Mouse (Mus musculus) cerebral cortex, adult 2 months (tissue): ENCODE results near the gene Gm4756.

Experiments
- WGBS: fragments of 180-500 bp; shearing (Covaris S2); methylation state at CpG from one replicate; pipeline ENCODE4 v1.1.7; 2018; 5-methylcytosine and 5-hydroxymethylcytosine counted together

Gm4756 gene

DNA sequence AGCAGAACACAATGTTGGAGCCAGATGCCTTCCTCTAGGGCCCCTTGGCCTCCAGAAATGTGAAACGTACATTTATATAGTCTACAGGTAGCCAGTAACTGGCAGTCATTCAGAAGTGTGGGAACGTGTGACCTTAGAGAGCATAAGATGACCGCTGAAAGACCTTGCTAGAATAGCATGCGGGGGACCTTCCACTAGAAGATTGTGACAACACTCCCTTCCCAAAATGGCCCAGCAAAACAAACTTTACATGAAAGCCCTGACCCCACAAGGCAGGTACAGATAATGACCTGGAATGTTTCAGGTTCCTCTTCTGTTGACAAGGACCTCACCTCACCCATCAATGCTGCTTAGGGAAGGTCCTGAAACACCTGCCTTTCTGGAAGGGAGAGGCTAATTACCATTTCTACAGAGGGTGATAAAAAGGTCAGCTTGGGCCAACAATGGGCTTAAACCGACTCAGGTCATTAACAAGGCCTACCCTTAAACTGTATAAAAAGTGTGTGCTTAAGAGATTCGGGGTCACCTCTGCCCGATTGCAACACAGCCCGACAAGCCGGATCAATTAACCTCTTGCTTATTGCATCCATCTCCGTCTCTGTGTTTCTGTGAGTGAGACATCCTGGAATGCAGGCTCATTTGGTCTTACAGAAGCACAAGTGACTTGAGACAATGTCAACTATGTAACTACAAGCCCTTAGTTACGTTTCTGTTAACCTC, at the start of gene Gm4756:
Gm4756 (minus strand) TSS at position 51 of the 720 bp plus-strand sequence.
- WGBS = 90% methylated on average over 11 of the region's 11 CpGs

DNA sequence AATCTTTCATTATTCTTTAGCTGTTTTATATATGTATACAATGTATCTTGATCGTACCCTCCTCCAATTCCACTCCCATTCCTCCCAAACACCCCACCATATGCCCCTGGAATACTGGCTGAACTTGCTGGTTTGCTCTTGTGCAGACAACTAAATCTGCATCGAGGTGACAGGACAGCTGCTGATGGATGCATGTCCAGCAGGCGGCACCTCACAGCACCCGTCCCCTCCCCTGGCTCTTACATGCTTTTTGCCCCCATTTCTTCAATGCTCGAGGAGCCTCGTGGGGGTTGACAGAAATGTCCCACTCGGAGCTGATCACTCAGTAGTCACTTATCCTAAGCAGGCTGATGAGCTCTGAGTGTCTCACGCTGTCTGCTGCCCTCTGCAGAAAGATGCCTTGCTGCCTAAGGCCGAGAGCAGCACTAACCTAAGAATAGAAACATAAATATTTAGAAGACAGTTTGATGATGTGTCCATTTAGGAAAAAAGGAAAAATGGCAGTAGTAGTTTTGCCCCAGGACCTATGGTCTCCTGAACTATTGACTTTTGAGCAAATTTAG, 45.5 kb upstream of the Gm4756 start:
- WGBS = 44% methylated on average over 9 of the region's 9 CpGs

DNA sequence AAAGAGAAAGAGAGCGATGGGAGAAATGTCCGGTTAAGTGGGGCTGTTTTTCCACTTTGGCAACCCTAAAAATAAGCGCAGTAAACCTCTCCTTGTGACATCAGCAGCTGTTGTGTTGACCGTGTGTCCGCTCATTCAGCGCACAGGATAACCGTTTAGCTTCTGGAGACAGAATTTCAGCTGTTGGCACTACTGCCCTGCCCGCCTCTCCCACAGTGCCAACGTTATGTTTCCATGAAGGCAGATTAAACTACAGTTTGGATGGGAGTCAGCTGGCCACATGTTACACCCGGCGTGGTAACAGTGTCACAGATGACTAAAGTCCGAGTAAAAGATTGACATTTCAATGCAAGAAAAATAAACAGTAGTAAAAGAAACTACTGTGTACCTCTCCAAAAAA, 45.0 kb upstream of the Gm4756 start:
- 45% methylated on average over 12 of the region's 12 CpGs for WGBS

DNA sequence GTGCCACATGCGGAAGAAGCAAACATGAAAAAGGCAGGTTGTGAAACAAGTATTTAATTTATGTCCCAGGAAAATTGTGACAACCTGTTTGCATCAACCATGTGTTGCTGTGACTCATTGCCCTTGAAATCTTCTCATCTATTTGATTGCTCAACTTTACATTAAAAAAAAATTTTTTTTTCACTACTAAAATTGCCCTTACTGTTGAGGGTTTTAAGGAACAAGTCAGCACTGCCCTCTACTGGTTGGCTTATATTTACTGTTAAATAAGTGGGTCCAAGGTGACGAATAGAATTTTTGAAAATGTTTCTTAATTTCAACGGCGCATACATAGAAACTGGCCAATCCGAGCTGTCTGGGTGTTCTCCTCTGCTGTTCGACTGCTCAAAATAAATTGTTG, 44.4 kb upstream of the Gm4756 start:
- WGBS = 29% methylated on average over 6 of the region's 6 CpGs

DNA sequence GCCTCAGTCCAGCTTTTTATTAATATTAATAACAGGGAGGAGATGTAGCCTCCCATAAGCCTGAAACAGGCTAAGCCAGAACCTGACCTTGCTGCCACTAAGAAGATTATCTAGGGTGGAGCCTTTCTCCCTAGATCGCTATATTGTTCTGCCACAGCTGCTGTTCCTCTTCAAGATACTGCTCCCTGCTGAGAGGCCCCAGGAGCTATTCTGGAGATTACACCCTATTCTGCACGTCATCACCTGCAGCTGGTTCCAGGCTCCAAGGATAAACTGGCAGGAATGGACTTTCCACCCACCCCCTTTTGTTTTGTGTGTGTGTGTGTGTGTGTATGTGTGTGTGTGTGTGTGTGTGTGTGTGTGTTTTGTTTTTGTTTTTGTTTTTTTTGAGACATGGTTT, 38.8 kb upstream of the Gm4756 start:
- WGBS = 53% methylated on average over 2 of the region's 2 CpGs

DNA sequence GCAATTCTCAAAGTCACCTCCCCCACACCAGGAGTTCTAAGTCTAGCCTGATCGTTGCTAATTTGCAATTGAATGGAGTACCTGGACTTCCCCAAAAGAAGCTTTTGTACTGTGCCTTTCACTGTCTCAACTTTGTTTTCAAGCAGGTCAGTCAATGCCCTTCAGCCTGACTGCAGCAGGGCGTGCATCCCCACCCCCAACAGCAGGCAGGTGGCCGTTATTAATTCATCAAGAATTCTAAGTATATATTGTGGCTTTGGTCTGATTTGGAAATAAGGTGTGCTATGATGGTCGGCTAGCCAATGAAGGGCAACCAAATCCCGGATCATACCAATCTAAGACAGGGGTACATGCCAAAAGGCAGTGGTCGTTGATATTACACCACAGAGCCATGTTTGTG, 38.3 kb upstream of the Gm4756 start:
- 22% methylated on average over 6 of the region's 6 CpGs for WGBS

DNA sequence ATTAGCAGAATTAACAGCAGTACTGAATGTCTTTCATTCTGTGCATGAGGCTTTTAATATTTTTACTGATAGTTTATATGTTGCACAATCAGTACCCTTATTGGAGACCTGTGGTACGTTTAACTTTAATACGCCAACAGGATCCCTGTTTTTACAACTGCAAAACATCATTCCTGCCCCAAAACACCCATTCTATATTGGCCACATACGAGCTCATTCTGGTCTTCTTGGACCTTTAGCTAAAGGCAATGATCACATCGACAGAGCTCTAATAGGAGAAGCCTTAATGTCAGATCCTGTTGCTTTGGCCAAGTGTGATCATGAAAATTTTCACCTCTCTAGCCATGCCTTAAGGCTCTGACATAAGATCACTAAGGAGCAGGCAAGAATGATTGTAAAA, 37.1 kb upstream of the Gm4756 start:
- 82% methylated on average over 4 of the region's 4 CpGs for WGBS

DNA sequence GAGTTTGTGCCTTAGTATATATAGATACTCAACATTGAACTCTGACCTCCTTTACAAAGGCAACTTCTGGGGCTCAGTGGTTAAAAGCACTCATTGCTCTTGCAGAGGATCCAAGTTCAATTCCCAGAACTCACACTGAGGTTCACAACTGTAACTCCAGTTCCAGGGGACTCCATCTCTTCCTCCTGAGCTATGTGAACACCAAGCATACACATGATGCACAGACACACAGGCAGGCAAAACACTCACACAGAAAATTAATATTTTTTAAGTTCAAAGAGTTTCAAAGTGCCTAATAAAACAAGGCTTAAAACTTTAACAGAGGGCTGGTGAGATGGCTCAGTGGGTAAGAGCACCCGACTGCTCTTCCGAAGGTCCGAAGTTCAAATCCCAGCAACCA, 34.2 kb upstream of the Gm4756 start:
- 100% methylated on average over 3 of the region's 3 CpGs for WGBS

DNA sequence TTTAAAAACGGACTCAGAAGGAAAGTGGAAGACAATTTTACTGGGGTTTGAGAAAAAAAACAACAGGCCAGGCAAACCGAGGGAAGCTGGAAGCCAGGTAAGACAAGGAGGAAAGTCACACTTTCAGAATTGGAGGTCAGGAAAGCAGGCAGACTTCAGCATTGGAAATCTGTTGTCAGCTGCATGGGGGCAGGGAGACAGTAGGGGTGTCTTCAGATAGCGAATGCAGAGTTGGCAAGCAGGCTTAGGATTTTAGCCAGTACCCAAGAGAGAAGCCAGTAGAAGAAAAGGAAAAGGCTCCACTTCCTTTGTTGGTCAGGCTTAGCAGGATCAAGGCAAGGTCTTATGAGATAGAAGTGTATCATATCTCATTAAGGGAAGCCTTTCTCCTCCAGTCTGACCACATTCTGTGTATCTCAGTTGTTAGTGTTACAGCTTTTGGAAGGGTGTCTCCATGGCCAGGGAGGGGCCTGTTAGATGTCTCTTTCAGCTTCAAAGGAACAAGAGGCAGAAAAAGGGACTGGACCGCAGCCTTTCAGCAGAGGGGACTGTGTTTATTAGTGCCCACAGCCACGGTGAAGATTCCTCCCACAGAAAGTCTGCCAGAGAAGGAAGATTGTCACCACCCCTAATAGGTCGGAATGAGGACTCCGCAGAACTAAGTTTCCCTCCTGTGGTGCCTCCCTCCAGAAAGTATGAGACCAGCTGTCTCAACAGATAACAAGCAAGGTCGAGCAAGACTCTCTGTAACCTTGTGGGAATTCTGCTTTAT, 33.2 kb upstream of the Gm4756 start:
- WGBS = 69% methylated on average over 8 of the region's 8 CpGs

DNA sequence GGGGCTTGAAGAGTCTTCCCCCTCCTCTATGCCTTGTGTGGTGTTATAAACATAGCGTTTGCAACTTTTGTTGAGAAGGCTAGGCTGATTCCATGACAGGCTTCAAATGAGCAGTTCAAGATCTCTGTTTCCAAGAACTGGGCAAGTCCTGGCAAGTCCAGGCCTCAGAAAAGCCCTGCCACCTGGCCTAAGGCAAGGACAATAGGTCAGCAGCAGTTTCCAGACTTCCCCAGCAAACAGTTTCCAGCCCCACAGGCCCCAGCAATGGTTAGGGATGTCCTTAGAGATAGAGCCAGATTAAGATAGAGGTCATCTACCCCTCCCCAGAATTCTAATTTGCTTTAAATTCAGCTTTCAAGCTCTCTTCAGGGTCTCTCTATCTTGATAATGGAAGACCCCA, 32.5 kb upstream of the Gm4756 start:
- 100% methylated on average over 1 of the region's 1 CpGs for WGBS

DNA sequence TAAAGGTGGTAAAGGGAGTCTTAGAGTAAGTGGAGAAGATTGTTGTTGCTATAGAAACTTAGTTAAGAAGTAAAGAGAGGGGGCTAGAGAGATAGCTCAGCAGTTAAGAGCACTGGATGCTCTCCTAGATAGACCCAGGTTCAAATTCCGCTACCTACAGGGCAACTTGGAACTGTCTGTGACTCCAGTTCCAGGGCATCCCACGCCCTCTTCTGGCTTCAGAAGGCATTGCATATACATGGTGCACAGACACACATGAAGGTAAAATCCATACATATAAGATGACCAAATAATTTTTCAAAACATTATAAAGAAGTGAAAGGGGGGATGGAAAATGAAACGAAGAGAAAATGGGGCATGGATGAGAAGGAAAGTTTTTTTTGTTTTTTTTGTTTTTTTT, 30.2 kb upstream of the Gm4756 start:
- 74% methylated on average over 3 of the region's 3 CpGs for WGBS

DNA sequence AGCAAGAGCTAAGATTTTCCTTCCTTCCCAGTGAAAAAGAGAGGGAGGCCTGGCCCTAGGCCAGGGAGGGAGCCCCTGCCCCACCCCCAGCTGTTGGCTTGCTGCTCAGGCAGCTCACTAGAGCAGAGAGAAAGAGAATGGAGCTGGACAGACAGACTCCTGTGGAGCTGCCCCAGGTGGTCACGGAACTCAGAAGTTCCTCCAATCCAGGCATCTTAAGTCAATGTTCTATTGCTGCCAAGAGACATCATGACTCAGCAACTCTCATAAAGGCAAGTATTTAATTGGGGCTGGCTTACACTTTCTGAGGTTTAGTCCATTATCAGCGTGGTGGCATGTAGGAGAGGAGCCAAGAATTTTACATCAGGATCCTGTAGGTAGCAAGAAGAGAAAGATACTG, 25.4 kb upstream of the Gm4756 start:
- WGBS = 68% methylated on average over 2 of the region's 2 CpGs

DNA sequence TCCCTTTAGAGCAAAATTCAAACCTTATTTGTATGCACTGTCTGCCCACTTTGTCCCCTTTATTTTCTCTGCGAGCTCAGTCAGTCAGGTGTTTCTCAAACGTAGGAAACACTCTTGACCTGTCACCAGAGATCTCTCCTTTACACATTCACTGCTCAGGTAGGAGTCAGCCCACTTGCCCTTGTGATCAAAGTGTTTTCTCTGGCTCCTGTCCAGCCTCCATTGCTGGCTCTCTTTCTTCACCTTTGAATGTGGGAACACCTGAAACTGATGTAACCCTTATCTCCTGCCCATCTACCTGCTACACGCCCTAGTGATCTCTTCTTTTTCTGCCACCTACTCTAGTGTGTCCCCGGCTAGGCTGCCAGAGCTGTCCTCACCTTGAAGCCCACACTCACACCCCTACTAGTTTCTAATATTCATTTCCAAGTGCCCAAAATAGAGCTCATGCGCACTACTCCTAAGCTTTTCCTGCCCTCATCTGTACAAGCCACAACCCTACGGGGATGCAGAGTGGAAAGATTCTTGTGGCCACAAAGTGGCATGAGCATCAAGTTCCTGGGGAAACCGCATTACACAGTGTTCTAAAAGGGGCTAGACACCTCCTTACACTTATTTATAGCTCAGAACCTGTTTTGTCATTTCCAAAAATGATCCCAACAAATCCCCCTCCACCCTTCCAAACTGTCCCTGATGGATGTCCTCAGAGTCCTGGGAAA, 24.8 kb upstream of the Gm4756 start:
- 73% methylated on average over 7 of the region's 7 CpGs for WGBS

DNA sequence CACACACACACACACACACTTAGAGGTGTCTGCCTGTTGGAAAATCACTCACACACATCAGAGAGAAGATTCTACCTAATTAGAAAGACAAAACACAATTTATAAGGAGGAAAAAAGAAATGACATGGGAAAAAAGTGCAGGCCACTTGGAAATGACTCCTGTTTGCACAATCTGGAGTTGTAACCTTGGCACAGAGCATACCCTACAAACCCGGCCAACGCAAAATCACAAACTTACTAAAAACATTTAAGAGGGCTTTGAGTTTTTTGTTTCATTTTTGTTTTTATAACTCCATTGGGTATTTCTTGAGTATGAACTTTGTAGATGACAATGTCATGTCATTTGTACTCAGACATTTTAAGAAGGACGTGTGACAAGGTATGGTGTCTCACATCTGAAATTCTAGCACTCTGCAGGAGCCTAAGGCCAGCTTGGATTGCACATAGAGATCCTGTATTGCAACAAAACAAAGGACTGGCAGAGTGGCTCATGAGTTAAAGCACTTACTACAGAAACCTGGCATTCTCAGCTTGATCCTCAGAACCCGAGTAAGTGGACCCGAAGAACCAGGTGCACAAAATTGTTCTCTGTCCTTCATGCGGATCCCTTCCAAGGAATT, 22.2 kb upstream of the Gm4756 start:
- WGBS = 93% methylated on average over 6 of the region's 6 CpGs

DNA sequence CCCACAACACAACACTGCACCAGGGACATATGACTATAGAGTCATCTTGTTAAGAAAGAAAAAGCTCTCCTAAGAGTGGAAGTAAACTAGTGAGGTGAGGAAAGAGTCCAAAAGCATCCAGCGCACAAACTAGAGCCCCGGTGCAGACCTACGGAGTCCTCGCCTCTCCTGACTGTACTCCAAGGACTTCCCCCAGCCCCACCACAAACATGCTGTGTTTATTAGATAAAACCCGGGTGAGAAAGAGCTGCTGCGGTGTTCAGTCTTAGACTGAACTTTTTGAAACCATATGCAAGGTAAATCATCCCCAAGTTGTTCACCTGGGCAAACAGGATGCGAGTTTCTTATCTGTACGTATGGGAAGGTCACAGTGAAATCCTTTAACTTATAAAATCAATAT, 21.5 kb upstream of the Gm4756 start:
- 92% methylated on average over 8 of the region's 8 CpGs for WGBS

DNA sequence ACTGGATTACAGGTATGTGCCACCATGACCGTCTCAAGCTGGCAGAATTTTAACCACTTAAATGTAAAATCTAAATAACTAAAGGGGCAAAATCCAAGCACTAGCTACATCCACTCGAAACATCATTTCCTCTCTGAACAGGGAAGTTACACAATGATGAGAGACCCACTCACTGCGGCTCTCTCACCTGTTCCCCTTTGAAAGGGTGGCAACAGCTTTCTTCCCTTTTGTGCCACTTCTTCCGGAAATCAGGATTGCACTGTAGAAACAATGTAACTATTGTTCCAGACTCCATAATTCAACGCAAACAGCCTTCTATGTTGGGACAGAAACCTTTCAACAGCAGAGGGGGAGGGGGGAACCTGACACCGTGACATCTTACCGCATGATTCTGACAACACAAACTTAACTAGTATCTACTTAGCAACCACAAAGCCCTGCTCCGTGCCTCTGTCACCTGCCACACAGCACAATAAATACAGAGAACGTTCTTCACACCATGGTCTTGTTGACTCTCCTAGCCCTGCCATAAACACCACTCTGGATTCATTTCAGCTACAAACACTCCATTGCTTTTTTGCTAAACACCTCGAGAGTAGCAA, 18.5 kb upstream of the Gm4756 start:
- 71% methylated on average over 10 of the region's 10 CpGs for WGBS

DNA sequence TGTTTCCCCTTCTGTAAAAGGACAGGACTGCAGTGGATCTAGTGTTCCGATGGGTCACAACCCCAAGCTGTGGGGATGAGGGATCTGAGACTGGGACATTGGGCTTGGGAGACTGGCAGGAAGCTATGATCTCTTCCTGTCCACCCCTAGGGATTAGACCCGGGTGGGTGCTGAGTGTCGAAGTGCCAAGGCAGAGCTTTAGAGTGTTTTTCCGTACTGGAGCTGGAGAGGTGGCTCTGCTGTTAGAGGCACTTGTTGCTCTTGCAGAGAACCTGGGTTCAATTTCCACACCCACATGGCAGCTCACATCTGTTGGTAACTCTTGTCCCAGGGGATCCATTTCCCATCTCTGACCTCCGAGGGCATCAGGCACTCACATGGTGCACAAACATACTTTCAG, 16.6 kb upstream of the Gm4756 start:
- 93% methylated on average over 5 of the region's 5 CpGs for WGBS

DNA sequence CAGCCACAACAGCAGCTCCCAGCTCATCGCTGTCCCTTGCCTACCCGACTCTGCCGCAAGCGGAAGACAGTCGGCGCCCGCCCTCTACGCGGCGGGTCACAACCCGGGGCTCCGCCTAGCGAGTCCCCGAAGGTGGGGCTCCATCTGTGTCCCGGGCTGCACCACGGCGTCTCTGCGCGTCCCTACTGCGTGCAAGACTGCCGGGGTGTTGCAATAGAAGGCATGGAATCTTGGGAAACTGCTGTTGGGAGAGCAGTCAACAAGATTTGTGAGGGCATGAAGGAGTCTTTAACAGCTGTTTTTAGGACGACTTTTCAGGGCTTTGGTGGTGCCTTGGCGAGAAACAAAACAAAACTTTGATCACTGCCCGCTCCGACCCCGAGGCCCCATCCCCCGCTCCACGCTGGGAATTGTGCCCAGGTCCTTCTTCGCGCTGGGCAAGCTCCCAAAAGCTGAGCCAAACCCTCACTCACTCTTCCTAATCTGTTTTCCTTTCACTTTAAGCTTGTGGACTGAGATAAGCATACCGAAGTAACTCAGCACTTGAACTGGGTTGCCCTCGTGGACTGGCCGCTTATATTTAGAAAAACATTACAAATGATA, 15.4 kb upstream of the Gm4756 start, which contains the start of gene Dhrs7:
Dhrs7 (minus strand) TSS at position 175 of the 603 bp plus-strand sequence.
- 1% methylated on average over 33 of the region's 33 CpGs for WGBS

DNA sequence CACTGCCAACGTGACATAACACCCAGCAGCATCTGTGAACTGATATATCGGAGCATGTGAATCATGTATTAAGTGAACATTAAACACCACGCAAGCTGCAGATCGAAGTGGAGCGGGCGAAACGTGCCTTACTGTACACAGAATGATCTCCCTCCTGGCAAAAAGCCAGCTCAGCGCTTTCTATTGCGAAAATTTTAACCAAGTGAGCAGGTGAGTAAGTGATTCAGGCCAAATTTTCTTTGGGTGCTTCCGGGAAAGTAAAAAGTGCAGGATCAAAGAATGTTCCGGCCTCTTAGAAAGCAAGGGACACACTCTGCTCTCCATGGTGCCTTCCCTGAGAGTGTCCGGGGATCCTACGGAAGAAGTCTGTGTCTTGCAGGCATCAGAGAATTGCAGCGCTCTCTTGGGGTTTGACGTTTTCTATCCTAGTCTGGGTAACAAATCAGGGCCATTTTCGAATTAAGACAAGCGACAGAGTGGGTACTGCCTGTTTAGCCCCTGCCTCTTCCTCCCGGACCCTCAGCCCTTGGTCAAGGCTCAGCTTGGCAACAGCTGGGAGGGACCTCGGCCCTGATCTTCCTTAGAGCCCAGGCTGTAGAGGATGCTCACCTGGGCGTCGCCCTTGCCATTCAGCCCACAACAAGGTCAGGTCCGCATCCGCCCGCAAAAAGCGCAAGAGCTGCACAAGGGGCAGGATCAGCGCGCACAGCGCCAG, 14.7 kb upstream of the Gm4756 start:
- 4% methylated on average over 28 of the region's 28 CpGs for WGBS

DNA sequence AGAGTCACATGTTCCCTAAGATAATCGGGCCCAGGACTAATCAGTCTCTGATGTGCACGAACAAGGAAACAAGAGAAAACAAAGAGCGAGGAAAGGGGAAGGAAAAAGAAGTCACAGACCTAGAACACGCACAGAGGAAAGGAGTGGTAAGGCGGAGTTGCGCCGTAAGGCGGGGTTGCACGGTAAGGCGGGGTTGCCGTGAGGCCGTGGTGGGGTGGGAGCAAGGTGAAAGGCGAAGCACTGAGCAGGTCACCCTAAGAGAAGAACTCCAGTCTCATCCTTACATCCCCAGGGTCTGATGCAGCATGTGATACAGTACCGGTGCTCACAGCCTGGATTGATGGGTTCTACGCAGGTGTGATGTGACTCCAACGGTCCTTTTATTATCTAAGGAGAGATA, 6.3 kb upstream of the Gm4756 start:
- 89% methylated on average over 16 of the region's 16 CpGs for WGBS
